Mouse (Mus musculus) kidney, postnatal 25 days (tissue): ENCODE measurements at regions not wholly inside any gene's neighbourhood (a gene's known extent, or its start where the extent isn't known, plus 50 kb on each side); places are given as distances from the start of the nearest gene placed in this dataset.
A peak's percentile ranks its signal among the peaks of the same experiment; 100 is the strongest.

Experiments used
- DNase-seq, 2 experiments: peaks; one replicate each; pipeline ENCODE4 v3.0.0; 2021; ENCODE audit warnings: mixed read lengths in 2 of 2

DNA sequence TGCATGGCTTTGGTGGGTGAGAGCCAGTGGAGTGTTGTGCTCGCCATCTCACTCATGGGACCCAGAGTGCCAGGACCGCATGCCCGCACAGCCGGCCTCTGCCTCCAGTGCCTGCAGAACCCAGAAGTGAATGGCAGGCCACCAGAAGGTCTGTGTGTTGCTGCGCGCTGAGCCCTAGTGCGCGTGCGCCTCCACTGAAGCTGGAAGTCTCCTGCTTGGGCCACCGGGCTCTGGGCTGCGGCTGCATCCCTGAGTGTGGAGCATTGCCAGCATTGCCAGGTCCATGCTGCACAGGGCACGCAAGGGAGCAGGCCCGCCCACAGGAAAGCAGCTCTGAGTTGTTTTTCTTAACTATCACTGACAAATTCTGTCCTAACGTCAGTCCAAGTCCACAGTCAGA is 785.7 kb downstream of the Gm6760 start:
- DNase-seq, result peak in 1 of 2 experiments; percentile 31

DNA sequence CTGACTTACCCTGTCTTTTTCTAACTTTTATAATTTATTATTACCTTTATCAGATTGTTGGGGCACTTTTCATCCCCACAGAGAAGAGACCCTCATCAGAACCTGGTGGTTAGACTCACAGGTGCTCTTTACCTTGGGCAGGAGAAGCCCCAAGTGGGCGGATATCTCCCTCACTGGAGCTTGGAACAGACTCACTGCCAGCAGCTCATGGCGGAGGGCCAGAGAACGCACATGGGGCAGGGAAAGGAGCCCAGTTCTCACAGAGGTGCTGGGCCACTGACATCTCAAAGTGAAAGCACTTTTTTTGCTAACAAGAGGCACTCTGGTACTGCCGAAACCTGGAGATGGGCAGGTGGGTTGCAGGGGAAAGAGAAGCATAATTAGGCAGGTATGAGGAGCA is 786.3 kb downstream of the Gm6760 start:
- DNase-seq, result peak in 1 of 2 experiments; percentile 32

DNA sequence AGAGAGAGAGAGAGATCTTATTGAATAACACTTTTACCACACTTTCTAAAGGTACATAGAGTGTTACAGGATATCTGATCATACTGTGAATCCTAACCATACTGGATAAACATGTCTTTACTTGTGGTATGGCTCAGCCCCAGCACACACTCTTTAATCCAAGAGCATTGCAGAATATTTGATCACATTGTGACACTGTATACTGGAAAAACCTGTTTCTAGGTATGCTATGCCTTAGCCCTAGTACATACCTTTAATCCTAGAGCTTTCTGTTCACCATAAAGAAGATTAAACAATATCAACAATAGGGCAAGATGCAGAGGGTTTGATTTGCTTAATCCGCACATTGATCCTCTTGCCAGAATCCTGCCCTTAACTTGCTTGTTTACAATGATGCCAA is 797.0 kb downstream of the Gm6760 start:
- no peak for DNase-seq
